Mouse (Mus musculus) heart, adult 2 months (tissue): ENCODE results near the gene Gng3.

ENCODE experiments used
- EP300 ChIP-seq: fragments of 200-500 bp; IDR thresholded peaks from 2 replicates; pipeline ENCODE4 v1.6.1; 2011; ENCODE audit warnings: low read depth, low read length, control low read depth; ENCODE audit not compliant: insufficient read depth
- POLR2A ChIP-seq: fragments of 200-500 bp; IDR thresholded peaks from 2 replicates; pipeline ENCODE4 v1.6.1; 2011; ENCODE audit warnings: mild to moderate bottlenecking, low read depth, low read length, control low read depth; ENCODE audit not compliant: insufficient read depth

GRCm38 (mm10) chr19:8817001-8817400 is 22.0 kb downstream of the Gng3 start:
- TF ChIP-seq EP300: no peak
- no peak for TF ChIP-seq POLR2A
